Mouse (Mus musculus) heart, embryonic 10.5 days (tissue): Measurements from ENCODE around the gene Card19. TPM values are rescaled to one million over a fixed set of nuclear protein-coding genes. Genes with fewer than 3 reads are reported as not detected.

Source experiments
- polyA plus RNA-seq: library from polyadenylated mRNA; unstranded; fragments of >200 nt; fragmentation: Nextera tagmentation; extraction: Ambion mirVana; gene quantifications from 2 replicates; pipeline ENCODE4 v1.2.1, GENCODE M21; 2016

The Card19 gene
- polyA plus RNA-seq, 1 experiment from 2014 or later: 52.7 TPM

Other genes starting within 250 kb of the Card19 start
- 17.5 and 20.7 TPM in 2 replicates for gene Fam120a, start 248.0 kb downstream of the Card19 start, polyA plus RNA-seq
- 0.89 TPM in 2 replicates for gene Wnk2, start 68.0 kb downstream of the Card19 start, polyA plus RNA-seq
- gene Ninj1, start 28.6 kb downstream of the Card19 start, polyA plus RNA-seq: 51.3 and 55.3 TPM in 2 replicates
- gene Susd3, start 32.7 kb upstream of the Card19 start, polyA plus RNA-seq: 0.41 and 1.1 TPM in 2 replicates
- gene Fgd3, start 104.3 kb upstream of the Card19 start, polyA plus RNA-seq: 0.26 and 0.45 TPM in 2 replicates
- gene Bicd2, start 125.5 kb upstream of the Card19 start, polyA plus RNA-seq: 37.5 and 46.7 TPM in 2 replicates
- gene Ippk, start 205.2 kb upstream of the Card19 start, polyA plus RNA-seq: 15.8 and 18.5 TPM in 2 replicates